ENCODE assay signal across 18 mouse cellular contexts in the genomic region with DNA sequence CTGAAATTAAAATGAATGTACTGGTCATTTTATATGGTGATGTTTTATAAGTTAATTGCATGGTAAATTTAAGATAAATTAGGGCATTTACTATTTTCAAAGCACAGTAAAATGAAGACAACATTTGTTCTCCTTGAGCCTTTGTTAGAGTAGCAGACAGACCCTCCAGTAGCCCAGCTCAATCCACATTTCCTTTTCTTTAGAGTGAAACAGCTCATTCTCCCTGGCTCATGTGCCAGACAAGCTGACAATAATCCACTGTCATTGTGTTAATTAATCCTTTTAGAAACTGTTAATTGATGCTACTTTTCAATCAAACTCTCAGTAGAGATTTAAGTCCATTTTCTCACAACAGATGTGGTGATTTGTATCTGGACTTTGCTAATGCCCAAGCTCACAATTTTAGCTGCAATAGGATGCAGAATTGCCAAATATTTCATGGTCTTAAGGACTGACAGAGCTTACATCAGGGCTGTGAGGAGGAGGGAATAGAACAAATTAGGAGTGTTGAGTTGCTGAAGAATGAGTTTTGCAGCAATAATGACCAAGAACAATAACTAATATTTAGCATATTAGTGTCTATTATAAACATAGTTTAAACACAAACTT.
DNase-seq lines count a peak whose midpoint lies in the region; ATAC-seq and TF ChIP-seq lines count a peak whose summit lies in the region.
"Had no signal": no experiment of that assay in that cellular context is flagged by ENCODE, and none has a peak within 500 bp of the region (broad histone marks: within the 10 kb centered on the region; RNA-seq: fewer than 3 reads in every experiment).

No protein-coding gene starts in this region.

- no peak for ATAC-seq in hindbrain, postnatal 0 days
- no peak for ATAC-seq in hindbrain, embryonic 11.5 days (ENCODE audit: low FRiP score)
- no peak for ATAC-seq in midbrain, postnatal 0 days (ENCODE audit: low FRiP score)
- ATAC-seq in midbrain, embryonic 13.5 days, result no peak
- peak; percentile 93 for ATAC-seq in forebrain, embryonic 13.5 days
- ATAC-seq in forebrain, postnatal 0 days, result peak; percentile 54; the same call in 1 of the 2 replicates
- ATAC-seq in stomach, postnatal 0 days (ENCODE audit: low FRiP score, low TSS enrichment), result no peak
- ATAC-seq: inflammation-experienced regulatory T-cells, adult 6 months had no signal

- H3K36me3 ChIP-seq in hindbrain, postnatal 0 days (ENCODE audit: insufficient read depth, low read length), result no peaks in the 10 kb centered on the region
- H3K36me3 ChIP-seq in hindbrain, embryonic 11.5 days (ENCODE audit: control insufficient read depth, insufficient read depth, low read length), result no peaks in the 10 kb centered on the region
- no peaks in the 10 kb centered on the region for H3K36me3 ChIP-seq in midbrain, postnatal 0 days (ENCODE audit: insufficient read depth, low read length)
- no peaks in the 10 kb centered on the region for H3K36me3 ChIP-seq in midbrain, embryonic 13.5 days
- no peaks in the 10 kb centered on the region for H3K36me3 ChIP-seq in forebrain, embryonic 13.5 days (ENCODE audit: poor library complexity, severe bottlenecking)
- no peaks in the 10 kb centered on the region for H3K36me3 ChIP-seq in forebrain, postnatal 0 days (ENCODE audit: insufficient read depth)
- no peaks in the 10 kb centered on the region for H3K36me3 ChIP-seq in stomach, postnatal 0 days (ENCODE audit: control insufficient read depth, insufficient read depth, low read length)
- H3K36me3 ChIP-seq: embryonic facial prominence, embryonic 10.5 days; heart, embryonic 12.5 days; hindbrain, embryonic 10.5 days; hindbrain, embryonic 15.5 days had no signal

- H3K4me2 ChIP-seq in hindbrain, postnatal 0 days (ENCODE audit: low read depth, low read length), result no peak overlapping the region
- H3K4me2 ChIP-seq in hindbrain, embryonic 11.5 days (replicated peaks; ENCODE audit: low read depth, low read length), result no peak overlapping the region
- no peak overlapping the region for H3K4me2 ChIP-seq in midbrain, postnatal 0 days (ENCODE audit: low read depth, low read length, poor library complexity, severe bottlenecking)
- H3K4me2 ChIP-seq in midbrain, embryonic 13.5 days (replicated peaks), result no peak overlapping the region
- H3K4me2 ChIP-seq in forebrain, embryonic 13.5 days, result no peak overlapping the region
- no peak overlapping the region for H3K4me2 ChIP-seq in forebrain, postnatal 0 days (ENCODE audit: low read depth)
- no peak overlapping the region for H3K4me2 ChIP-seq in stomach, postnatal 0 days (replicated peaks; ENCODE audit: low read depth)
- H3K4me2 ChIP-seq: heart, embryonic 12.5 days; hindbrain, embryonic 15.5 days had no signal

- DNase-seq in hindbrain, postnatal 0 days (ENCODE audit: low spot score), result peak; percentile 14
- no peak for DNase-seq in hindbrain, embryonic 11.5 days (ENCODE audit: low spot score)
- DNase-seq in midbrain, postnatal 0 days (ENCODE audit: low spot score), result peak; percentile 27
- DNase-seq in forebrain, postnatal 0 days, result peak; percentile 10
- DNase-seq in stomach, postnatal 0 days (ENCODE audit: low spot score), result no peak
- DNase-seq in right cerebral cortex, postnatal 10 days (ENCODE audit: low spot score in 2 of 2), result no peak
- DNase-seq: adrenal gland, postnatal 10 days; cerebellum, adult 2 months; cerebellum, postnatal 10 days; gastrocnemius, postnatal 14 days; heart, adult 2 months had no signal

- H3K9me3 ChIP-seq in hindbrain, postnatal 0 days (ENCODE audit: low read length), result no peaks in the 10 kb centered on the region
- no peaks in the 10 kb centered on the region for H3K9me3 ChIP-seq in hindbrain, embryonic 11.5 days (ENCODE audit: control insufficient read depth, low read length)
- no peaks in the 10 kb centered on the region for H3K9me3 ChIP-seq in midbrain, postnatal 0 days (ENCODE audit: low read length)
- H3K9me3 ChIP-seq in midbrain, embryonic 13.5 days, result no peaks in the 10 kb centered on the region
- no peaks in the 10 kb centered on the region for H3K9me3 ChIP-seq in forebrain, embryonic 13.5 days (replicated peaks)
- no peaks in the 10 kb centered on the region for H3K9me3 ChIP-seq in forebrain, postnatal 0 days (ENCODE audit: low read length)
- no peaks in the 10 kb centered on the region for H3K9me3 ChIP-seq in stomach, postnatal 0 days (ENCODE audit: control insufficient read depth, low read length)
- H3K9me3 ChIP-seq: embryonic facial prominence, embryonic 10.5 days; heart, embryonic 12.5 days; hindbrain, embryonic 10.5 days; hindbrain, embryonic 15.5 days had no signal

- H3K9ac ChIP-seq in hindbrain, postnatal 0 days (replicated peaks; ENCODE audit: low read length), result no peak overlapping the region
- H3K9ac ChIP-seq in hindbrain, embryonic 11.5 days (ENCODE audit: low read depth, low read length), result no peak overlapping the region
- no peak overlapping the region for H3K9ac ChIP-seq in midbrain, postnatal 0 days (replicated peaks; ENCODE audit: low read length, poor library complexity, severe bottlenecking)
- H3K9ac ChIP-seq in midbrain, embryonic 13.5 days (replicated peaks), result no peak overlapping the region
- no peak overlapping the region for H3K9ac ChIP-seq in forebrain, embryonic 13.5 days
- H3K9ac ChIP-seq in forebrain, postnatal 0 days, result no peak overlapping the region
- H3K9ac ChIP-seq in stomach, postnatal 0 days (ENCODE audit: low read length), result no peak overlapping the region
- H3K9ac ChIP-seq: heart, embryonic 12.5 days; hindbrain, embryonic 15.5 days had no signal

- H3K4me1 ChIP-seq in hindbrain, postnatal 0 days (ENCODE audit: insufficient read depth, low read length), result no peaks in the 10 kb centered on the region
- H3K4me1 ChIP-seq in hindbrain, embryonic 11.5 days (replicated peaks; ENCODE audit: control insufficient read depth, insufficient read depth, low read length), result no peaks in the 10 kb centered on the region
- H3K4me1 ChIP-seq in midbrain, postnatal 0 days (ENCODE audit: insufficient read depth, low read length), result no peaks in the 10 kb centered on the region
- no peaks in the 10 kb centered on the region for H3K4me1 ChIP-seq in midbrain, embryonic 13.5 days (replicated peaks)
- peaks cover 11% of the 10 kb centered on the region for H3K4me1 ChIP-seq in forebrain, embryonic 13.5 days
- no peaks in the 10 kb centered on the region for H3K4me1 ChIP-seq in forebrain, postnatal 0 days (ENCODE audit: insufficient read depth)
- no peaks in the 10 kb centered on the region for H3K4me1 ChIP-seq in stomach, postnatal 0 days (replicated peaks; ENCODE audit: control insufficient read depth, insufficient read depth)
- H3K4me1 ChIP-seq: embryonic facial prominence, embryonic 10.5 days; heart, embryonic 12.5 days; hindbrain, embryonic 10.5 days; hindbrain, embryonic 15.5 days had no signal

- H3K27ac ChIP-seq in hindbrain, postnatal 0 days, result no peak overlapping the region
- no peak overlapping the region for H3K27ac ChIP-seq in hindbrain, embryonic 11.5 days (ENCODE audit: low read depth, low read length)
- H3K27ac ChIP-seq in midbrain, postnatal 0 days (ENCODE audit: low read depth, low read length), result no peak overlapping the region
- no peak overlapping the region for H3K27ac ChIP-seq in midbrain, embryonic 13.5 days
- peak overlapping the region; percentile 48; the same call in 1 of the 2 replicates for H3K27ac ChIP-seq in forebrain, embryonic 13.5 days
- H3K27ac ChIP-seq in forebrain, postnatal 0 days (ENCODE audit: low read depth, low read length), result no peak overlapping the region
- no peak overlapping the region for H3K27ac ChIP-seq in stomach, postnatal 0 days (replicated peaks)
- H3K27ac ChIP-seq: embryonic facial prominence, embryonic 10.5 days; heart, adult 2 months; hindbrain, embryonic 10.5 days; hindbrain, embryonic 15.5 days had no signal

- no peak overlapping the region for H3K4me3 ChIP-seq in hindbrain, postnatal 0 days (ENCODE audit: low read length)
- H3K4me3 ChIP-seq in hindbrain, embryonic 11.5 days (ENCODE audit: low read depth, low read length), result no peak overlapping the region
- H3K4me3 ChIP-seq in midbrain, postnatal 0 days (ENCODE audit: low read depth, low read length), result no peak overlapping the region
- H3K4me3 ChIP-seq in midbrain, embryonic 13.5 days (replicated peaks), result no peak overlapping the region
- H3K4me3 ChIP-seq in forebrain, embryonic 13.5 days, result no peak overlapping the region
- H3K4me3 ChIP-seq in forebrain, postnatal 0 days (ENCODE audit: low read depth, low read length), result no peak overlapping the region
- H3K4me3 ChIP-seq in stomach, postnatal 0 days (ENCODE audit: low read depth, low read length), result no peak overlapping the region
- H3K4me3 ChIP-seq: embryonic facial prominence, embryonic 10.5 days; heart, adult 2 months; heart, embryonic 12.5 days; hindbrain, embryonic 10.5 days; hindbrain, embryonic 15.5 days had no signal

- TF ChIP-seq EP300 in stomach, postnatal 0 days (optimal IDR thresholded peaks at IDR 0.05), result no peak

- no peaks in the 10 kb centered on the region for H3K27me3 ChIP-seq in hindbrain, postnatal 0 days (ENCODE audit: insufficient read depth, low read length)
- H3K27me3 ChIP-seq in hindbrain, embryonic 11.5 days (ENCODE audit: control insufficient read depth, insufficient read depth, low read length), result no peaks in the 10 kb centered on the region
- no peaks in the 10 kb centered on the region for H3K27me3 ChIP-seq in midbrain, postnatal 0 days (ENCODE audit: insufficient read depth, low read length)
- no peaks in the 10 kb centered on the region for H3K27me3 ChIP-seq in midbrain, embryonic 13.5 days
- H3K27me3 ChIP-seq in forebrain, embryonic 13.5 days, result no peaks in the 10 kb centered on the region
- no peaks in the 10 kb centered on the region for H3K27me3 ChIP-seq in forebrain, postnatal 0 days (ENCODE audit: insufficient read depth, low read length)
- no peaks in the 10 kb centered on the region for H3K27me3 ChIP-seq in stomach, postnatal 0 days (ENCODE audit: control insufficient read depth, insufficient read depth, low read length)
- H3K27me3 ChIP-seq: heart, embryonic 12.5 days; hindbrain, embryonic 15.5 days had no signal

- no peak for TF ChIP-seq CTCF in hindbrain, postnatal 0 days (IDR thresholded peaks at IDR 0.05; ENCODE audit: low read depth)
- TF ChIP-seq CTCF in midbrain, postnatal 0 days (IDR thresholded peaks at IDR 0.05), result no peak
- TF ChIP-seq CTCF in forebrain, postnatal 0 days (IDR thresholded peaks at IDR 0.05; ENCODE audit: low read depth), result no peak
- TF ChIP-seq CTCF in stomach, postnatal 0 days (IDR thresholded peaks at IDR 0.05; ENCODE audit: low read depth), result no peak

Comparison
In these comparisons a context has a peak if more than half of its experiments do, and no peak if none do; other contexts are left out.
1. DNase-seq: peak in hindbrain, postnatal 0 days (single experiment), midbrain, postnatal 0 days (single experiment) and forebrain, postnatal 0 days (single experiment); none in hindbrain, embryonic 11.5 days (single experiment), stomach, postnatal 0 days (single experiment) and right cerebral cortex, postnatal 10 days (0 of 2).
2. ATAC-seq: peak in forebrain, embryonic 13.5 days (single experiment) and forebrain, postnatal 0 days (single experiment); none in hindbrain, postnatal 0 days (single experiment), hindbrain, embryonic 11.5 days (single experiment), midbrain, postnatal 0 days (single experiment), midbrain, embryonic 13.5 days (single experiment) and stomach, postnatal 0 days (single experiment).